Mouse (Mus musculus): ENCODE results near the gene Irf2.

Gene Irf2

GRCm38 (mm10) chr8:46739003-46739949, at the start of gene Irf2:
TSS of gene Irf2 (plus strand) at chr8:46739732.
- DNase-seq = peak; percentile 94

- DNase-seq = no peak
Measured at GRCm38 (mm10) chr8:46690111-46690510, 49.4 kb upstream of the Irf2 start.

- no peak for DNase-seq
Measured at GRCm38 (mm10) chr8:46690581-46690980, 49.0 kb upstream of the Irf2 start.

GRCm38 (mm10) chr8:46691360-46691759, 48.2 kb upstream of the Irf2 start:
- peak; percentile 37 for DNase-seq

GRCm38 (mm10) chr8:46696256-46697041, 43.1 kb upstream of the Irf2 start:
- peak; percentile 63 for DNase-seq

GRCm38 (mm10) chr8:46697566-46697965, 42.0 kb upstream of the Irf2 start:
- DNase-seq = no peak

GRCm38 (mm10) chr8:46698162-46698561, 41.4 kb upstream of the Irf2 start:
- DNase-seq = no peak

GRCm38 (mm10) chr8:46705145-46705544, 34.4 kb upstream of the Irf2 start:
- DNase-seq = no peak

- no peak for DNase-seq
Measured at GRCm38 (mm10) chr8:46706730-46707129, 32.8 kb upstream of the Irf2 start.

- DNase-seq = no peak
Measured at GRCm38 (mm10) chr8:46709302-46709701, 30.2 kb upstream of the Irf2 start.

GRCm38 (mm10) chr8:46710289-46710688, 29.2 kb upstream of the Irf2 start:
- no peak for DNase-seq

- no peak for DNase-seq
Measured at GRCm38 (mm10) chr8:46711496-46711895, 28.0 kb upstream of the Irf2 start.

GRCm38 (mm10) chr8:46713178-46713577, 26.4 kb upstream of the Irf2 start:
- no peak for DNase-seq

GRCm38 (mm10) chr8:46713844-46714243, 25.7 kb upstream of the Irf2 start:
- peak; percentile 57 for DNase-seq

GRCm38 (mm10) chr8:46714400-46714799, 25.1 kb upstream of the Irf2 start:
- no peak for DNase-seq

- no peak for DNase-seq
Measured at GRCm38 (mm10) chr8:46716477-46716876, 23.1 kb upstream of the Irf2 start.

GRCm38 (mm10) chr8:46717170-46717569, 22.4 kb upstream of the Irf2 start:
- no peak for DNase-seq

- no peak for DNase-seq
Measured at GRCm38 (mm10) chr8:46718301-46718700, 21.2 kb upstream of the Irf2 start.

GRCm38 (mm10) chr8:46718747-46719146, 20.8 kb upstream of the Irf2 start:
- DNase-seq = no peak

- no peak for DNase-seq
Measured at GRCm38 (mm10) chr8:46720656-46721055, 18.9 kb upstream of the Irf2 start.

GRCm38 (mm10) chr8:46721065-46721845, 18.3 kb upstream of the Irf2 start:
- DNase-seq = no peak

- no peak for DNase-seq
Measured at GRCm38 (mm10) chr8:46722536-46722935, 17.0 kb upstream of the Irf2 start.

GRCm38 (mm10) chr8:46726383-46726782, 13.1 kb upstream of the Irf2 start:
- DNase-seq = no peak
